Mouse (Mus musculus) midbrain, embryonic 11.5 days (tissue): ENCODE data around the gene Robo1. TPM values are rescaled to one million over a fixed set of nuclear protein-coding genes. Genes with fewer than 3 reads are reported as not detected.

ENCODE experiments used
- ATAC-seq: fragments of 200-750 bp; cut with Nextera tagmentation; 2 replicates; pipeline ENCODE4 v1.8.0; 2017; ENCODE audit warnings: moderate TSS enrichment, moderate library complexity; ENCODE audit not compliant: low FRiP score
- DNase-seq: peaks from one replicate; pipeline ENCODE4 v3.0.0; 2015; ENCODE audit warnings: low spot score; ENCODE audit errors: missing footprints
- H3K27ac ChIP-seq: fragments of 300-500 bp; sonication (generic); 2 replicates; pipeline ENCODE4 v1.5.1; 2014; ENCODE audit warnings: low read depth, low read length
- H3K27me3 ChIP-seq: fragments of 300-500 bp; sonication (generic); 2 replicates; pipeline ENCODE4 v1.6.1; 2014; ENCODE audit warnings: mild to moderate bottlenecking, low read length, moderate library complexity, mixed read lengths; ENCODE audit not compliant: control insufficient read depth, insufficient read depth
- H3K36me3 ChIP-seq: fragments of 300-500 bp; sonication (generic); 2 replicates; pipeline ENCODE4 v1.6.1; 2014; ENCODE audit warnings: mild to moderate bottlenecking, low read length, moderate library complexity, mixed read lengths; ENCODE audit not compliant: control insufficient read depth, insufficient read depth
- H3K4me1 ChIP-seq: fragments of 300-500 bp; sonication (generic); 2 replicates; pipeline ENCODE4 v1.6.1; 2014; ENCODE audit warnings: low read length; ENCODE audit not compliant: control insufficient read depth, insufficient read depth
- H3K4me2 ChIP-seq: fragments of 300-500 bp; sonication (generic); 2 replicates; pipeline ENCODE4 v1.6.1; 2014; ENCODE audit warnings: mild to moderate bottlenecking, moderate library complexity
- H3K4me3 ChIP-seq: fragments of 300-500 bp; sonication (generic); 2 replicates; pipeline ENCODE4 v1.5.1; 2014; ENCODE audit warnings: low read depth, low read length
- H3K9ac ChIP-seq: fragments of 300-500 bp; sonication (generic); 2 replicates; pipeline ENCODE4 v1.6.1; 2014; ENCODE audit warnings: low read length
- H3K9me3 ChIP-seq: fragments of 300-500 bp; sonication (generic); 2 replicates; pipeline ENCODE4 v1.6.1; 2016; ENCODE audit warnings: low read length; ENCODE audit not compliant: control insufficient read depth
- WGBS: fragments of 180-500 bp; shearing (Covaris S2); extraction: QIAGEN DNeasy Blood & Tissue Kit; methylation state at CpG from one replicate; pipeline ENCODE4 v1.1.7; 2014; 5-methylcytosine and 5-hydroxymethylcytosine counted together
- polyA plus RNA-seq: library from polyadenylated mRNA; unstranded; fragments of >200 nt; fragmentation: Nextera tagmentation; extraction: Ambion mirVana; gene quantifications from 2 replicates; pipeline ENCODE4 v1.2.1, GENCODE M21; 2014

Gene Robo1
- polyA plus RNA-seq, 1 experiment from 2014 or later, result 44.4 TPM

- no peaks in the 10 kb centered on the region for H3K27me3 ChIP-seq
- H3K4me2 ChIP-seq, result no peak overlapping the region
- ATAC-seq, result no peak
- H3K27ac ChIP-seq, result no peak overlapping the region
- 95% methylated on average over 9 of the region's 9 CpGs for WGBS
- peaks cover 6% of the 10 kb centered on the region for H3K4me1 ChIP-seq
- no peak for DNase-seq
- H3K4me3 ChIP-seq, result no peak overlapping the region
- no peaks in the 10 kb centered on the region for H3K9me3 ChIP-seq
- H3K9ac ChIP-seq, result no peak overlapping the region
- H3K36me3 ChIP-seq, result no peaks in the 10 kb centered on the region
These were observed 483.1 kb downstream of the Robo1 start for GRCm38 (mm10) chr16:72791181-72791705.

GRCm38 (mm10) chr16:72794692-72795378, 486.7 kb downstream of the Robo1 start:
- peaks cover 2% of the 10 kb centered on the region for H3K4me1 ChIP-seq
- no peak overlapping the region for H3K4me3 ChIP-seq
- no peak overlapping the region for H3K27ac ChIP-seq
- ATAC-seq (no peak), DNase-seq (peak; percentile 60)
- H3K9ac ChIP-seq, result no peak overlapping the region
- no peaks in the 10 kb centered on the region for H3K36me3 ChIP-seq
- H3K27me3 ChIP-seq, result no peaks in the 10 kb centered on the region
- H3K4me2 ChIP-seq, result no peak overlapping the region
- WGBS, result 78% methylated on average over 6 of the region's 6 CpGs
- no peaks in the 10 kb centered on the region for H3K9me3 ChIP-seq

- ATAC-seq (no peak), DNase-seq (no peak)
- Histone ChIP-seq H3K4me3 (no peak overlapping the region), H3K27ac (no peak overlapping the region), H3K4me1 (peaks cover 5% of the 10 kb centered on the region), H3K9me3 (no peaks in the 10 kb centered on the region), H3K4me2 (no peak overlapping the region), H3K27me3 (no peaks in the 10 kb centered on the region), H3K36me3 (no peaks in the 10 kb centered on the region), H3K9ac (no peak overlapping the region)
- 87% methylated on average over 1 of the region's 1 CpGs for WGBS
These were observed 487.2 kb downstream of the Robo1 start for GRCm38 (mm10) chr16:72795379-72795712.

GRCm38 (mm10) chr16:72798405-72798949, 490.4 kb downstream of the Robo1 start:
- 89% methylated on average over 12 of the region's 12 CpGs for WGBS
- H3K4me3 ChIP-seq, result no peak overlapping the region
- no peaks in the 10 kb centered on the region for H3K36me3 ChIP-seq
- H3K27me3 ChIP-seq, result no peaks in the 10 kb centered on the region
- H3K9ac ChIP-seq, result no peak overlapping the region
- H3K4me2 ChIP-seq, result no peak overlapping the region
- peak; percentile 71 for DNase-seq
- no peak overlapping the region for H3K27ac ChIP-seq
- H3K4me1 ChIP-seq, result peaks cover 6% of the 10 kb centered on the region
- H3K9me3 ChIP-seq, result no peaks in the 10 kb centered on the region
- no peak for ATAC-seq

- Histone ChIP-seq H3K9me3 (no peaks in the 10 kb centered on the region), H3K36me3 (no peaks in the 10 kb centered on the region), H3K4me1 (peaks cover 5% of the 10 kb centered on the region; the same call in 1 of the 2 replicates), H3K4me3 (no peak overlapping the region), H3K9ac (no peak overlapping the region), H3K27ac (no peak overlapping the region), H3K4me2 (no peak overlapping the region), H3K27me3 (no peaks in the 10 kb centered on the region)
- 77% methylated on average over 15 of the region's 15 CpGs for WGBS
- DNase-seq, result no peak
- peak; percentile 61 for ATAC-seq
These were observed 492.1 kb downstream of the Robo1 start for GRCm38 (mm10) chr16:72800121-72800749.

GRCm38 (mm10) chr16:72800788-72801187, 492.7 kb downstream of the Robo1 start:
- ATAC-seq, result no peak

GRCm38 (mm10) chr16:72808351-72808750, 500.2 kb downstream of the Robo1 start:
- Histone ChIP-seq H3K4me3 (no peak overlapping the region), H3K4me1 (0 out of 2 replicates have a peak, but pooled peaks cover 2% of the 10 kb centered on the region), H3K4me2 (no peak overlapping the region), H3K36me3 (no peaks in the 10 kb centered on the region), H3K27me3 (no peaks in the 10 kb centered on the region), H3K9ac (no peak overlapping the region), H3K9me3 (no peaks in the 10 kb centered on the region), H3K27ac (no peak overlapping the region)
- WGBS, result 63% methylated on average over 10 of the region's 10 CpGs
- ATAC-seq (no peak), DNase-seq (no peak)

More at GRCm38 (mm10) chr16:72800788-72801187, 492.7 kb downstream of the Robo1 start:
- 93% methylated on average over 6 of the region's 6 CpGs for WGBS
- H3K4me3 ChIP-seq, result no peak overlapping the region
- no peak overlapping the region for H3K4me2 ChIP-seq
- H3K27ac ChIP-seq, result no peak overlapping the region
- H3K36me3 ChIP-seq, result no peaks in the 10 kb centered on the region
- H3K9me3 ChIP-seq, result no peaks in the 10 kb centered on the region
- H3K9ac ChIP-seq, result no peak overlapping the region
- no peaks in the 10 kb centered on the region for H3K27me3 ChIP-seq
- DNase-seq, result no peak
- peaks cover 5% of the 10 kb centered on the region; the same call in 1 of the 2 replicates for H3K4me1 ChIP-seq

- Histone ChIP-seq H3K36me3 (no peaks in the 10 kb centered on the region), H3K27ac (no peak overlapping the region), H3K4me2 (no peak overlapping the region), H3K4me1 (0 out of 2 replicates have a peak, but pooled peaks cover 2% of the 10 kb centered on the region), H3K27me3 (no peaks in the 10 kb centered on the region), H3K4me3 (no peak overlapping the region), H3K9ac (no peak overlapping the region), H3K9me3 (no peaks in the 10 kb centered on the region)
- 40% methylated on average over 3 of the region's 3 CpGs for WGBS
- no peak for DNase-seq
- ATAC-seq, result peak; percentile 58; the same call in 1 of the 2 replicates
These were observed 502.8 kb downstream of the Robo1 start for GRCm38 (mm10) chr16:72810942-72811341.

- 0 out of 2 replicates have a peak, but pooled peaks cover 2% of the 10 kb centered on the region for H3K4me1 ChIP-seq
- no peak for ATAC-seq
- H3K9ac ChIP-seq, result no peak overlapping the region
- no peaks in the 10 kb centered on the region for H3K9me3 ChIP-seq
- H3K4me3 ChIP-seq, result no peak overlapping the region
- no peak for DNase-seq
- H3K4me2 ChIP-seq, result no peak overlapping the region
- no peaks in the 10 kb centered on the region for H3K36me3 ChIP-seq
- WGBS, result 82% methylated on average over 5 of the region's 5 CpGs
- H3K27ac ChIP-seq, result no peak overlapping the region
- no peaks in the 10 kb centered on the region for H3K27me3 ChIP-seq
These were observed 503.4 kb downstream of the Robo1 start for GRCm38 (mm10) chr16:72811494-72811893.
